Mouse (Mus musculus): ENCODE measurements around the gene Gm20075. TPM values are rescaled to one million over a fixed set of nuclear protein-coding genes. Genes with fewer than 3 reads are reported as not detected.

Gm20075 gene
- polyA plus RNA-seq (2017; shearing (Covaris generic)) = 23.2 TPM

GRCm38 (mm10) chr13:96081276-96081675 is at the start of gene Gm20075:
Gene Gm20075, minus strand, starts transcription at chr13:96081376.

GRCm38 (mm10) chr13:96081754-96082153 is 578 bp upstream of the Gm20075 start, which contains the start of gene Gm17190:
Gene Gm17190, plus strand, starts transcription at chr13:96082054.

Other genes with a start within 250 kb of the Gm20075 start
- 13.5 TPM for gene Iqgap2, start 189.5 kb downstream of the Gm20075 start, polyA plus RNA-seq (2017; shearing (Covaris generic))
- gene Gm17190, start 678 bp upstream of the Gm20075 start, polyA plus RNA-seq (2017; shearing (Covaris generic)) = not detected
- gene Sv2c, start 51.2 kb upstream of the Gm20075 start, polyA plus RNA-seq (2017; shearing (Covaris generic)) = 4.2 TPM